Mouse (Mus musculus): Measurements from ENCODE around the gene Msmb.

GRCm38 (mm10) chr14:32168653-32169231, 26.9 kb downstream of the Msmb start:
- TF ChIP-seq CTCF (IDR thresholded peaks at IDR 0.05; ENCODE audit: borderline replicate concordance, insufficient read depth, low read length) (no peak), POLR2A (IDR thresholded peaks at IDR 0.05; ENCODE audit: low read depth, low read length) (no peak)
